Mouse (Mus musculus) megakaryocyte, embryonic 14.5 days (primary cell): ENCODE measurements around the gene Sh2b1. TPM values are rescaled to one million over a fixed set of nuclear protein-coding genes. Genes with fewer than 3 reads are reported as not detected.

ENCODE experiments used
- H3K27me3 ChIP-seq: replicated peaks from 2 replicates; pipeline ENCODE3; 2012; ENCODE audit warnings: inconsistent platforms
- H3K36me3 ChIP-seq: replicated peaks from 2 replicates; pipeline ENCODE3; 2012; ENCODE audit warnings: low read length, inconsistent platforms, mixed read lengths
- H3K4me1 ChIP-seq: 2 replicates; pipeline ENCODE4 v1.6.1; 2012; ENCODE audit warnings: inconsistent platforms
- H3K4me3 ChIP-seq: replicated peaks from 2 replicates; pipeline ENCODE3; 2012; ENCODE audit warnings: moderate library complexity, mild to moderate bottlenecking, inconsistent platforms
- H3K9me3 ChIP-seq: 2 replicates; pipeline ENCODE4 v1.6.1; 2012; ENCODE audit warnings: inconsistent platforms
- FLI1 ChIP-seq: IDR thresholded peaks from 2 replicates; pipeline ENCODE4 v1.6.1; 2012; ENCODE audit warnings: low read length, inconsistent platforms, mixed read lengths
- GATA1 ChIP-seq: IDR thresholded peaks from 3 replicates; pipeline ENCODE4 v1.6.1; 2012; ENCODE audit warnings: mixed read lengths, low read length, inconsistent platforms, borderline replicate concordance
- polyA plus RNA-seq: library from polyadenylated mRNA; stranded (reverse); fragments of >175 nt; gene quantifications from 2 replicates; pipeline ENCODE4 v1.2.3, GENCODE M21; 2012; ENCODE audit warnings: low replicate concordance; ENCODE audit not compliant: insufficient read depth

Gene Sh2b1
- polyA plus RNA-seq, 1 experiment = 94.0 TPM

- Histone ChIP-seq H3K27me3 (no peaks in the 10 kb centered on the region), H3K4me1 (peaks cover 15% of the 10 kb centered on the region; the same call in 1 of the 2 replicates), H3K9me3 (no peaks in the 10 kb centered on the region), H3K4me3 (no peak overlapping the region), H3K36me3 (peaks cover 96% of the 10 kb centered on the region)
- TF ChIP-seq FLI1 (no peak), GATA1 (no peak)
These were observed 30.0 kb downstream of the Sh2b1 start for GRCm38 (mm10) chr7:126445104-126445815.

- TF ChIP-seq GATA1 (no peak), FLI1 (no peak)
- H3K9me3 ChIP-seq = no peaks in the 10 kb centered on the region
- H3K4me3 ChIP-seq = no peak overlapping the region
- H3K36me3 ChIP-seq = peaks cover 96% of the 10 kb centered on the region
- H3K27me3 ChIP-seq = no peaks in the 10 kb centered on the region
- peaks cover 12% of the 10 kb centered on the region; the same call in 1 of the 2 replicates for H3K4me1 ChIP-seq
These were observed 30.7 kb downstream of the Sh2b1 start for GRCm38 (mm10) chr7:126444536-126444935.

GRCm38 (mm10) chr7:126443997-126444396 is 31.2 kb downstream of the Sh2b1 start:
- peaks cover 95% of the 10 kb centered on the region for H3K36me3 ChIP-seq
- no peaks in the 10 kb centered on the region for H3K27me3 ChIP-seq
- H3K9me3 ChIP-seq = no peaks in the 10 kb centered on the region
- peaks cover 12% of the 10 kb centered on the region; the same call in 1 of the 2 replicates for H3K4me1 ChIP-seq
- no peak for TF ChIP-seq GATA1
- no peak for TF ChIP-seq FLI1
- no peak overlapping the region for H3K4me3 ChIP-seq

GRCm38 (mm10) chr7:126440134-126440533 is 35.1 kb downstream of the Sh2b1 start:
- peaks cover 23% of the 10 kb centered on the region for H3K4me1 ChIP-seq

GRCm38 (mm10) chr7:126436851-126437250 is 38.4 kb downstream of the Sh2b1 start:
- Histone ChIP-seq H3K4me3 (peak overlapping the region; percentile 66), H3K36me3 (peaks cover 93% of the 10 kb centered on the region), H3K4me1 (peaks cover 38% of the 10 kb centered on the region), H3K9me3 (no peaks in the 10 kb centered on the region), H3K27me3 (no peaks in the 10 kb centered on the region)
- no peak for TF ChIP-seq GATA1
- TF ChIP-seq FLI1 = no peak

More at GRCm38 (mm10) chr7:126440134-126440533, 35.1 kb downstream of the Sh2b1 start:
- H3K27me3 ChIP-seq = no peaks in the 10 kb centered on the region
- H3K4me3 ChIP-seq = no peak overlapping the region
- peaks cover 95% of the 10 kb centered on the region for H3K36me3 ChIP-seq
- no peaks in the 10 kb centered on the region for H3K9me3 ChIP-seq
- TF ChIP-seq GATA1 (no peak), FLI1 (no peak)

- no peaks in the 10 kb centered on the region for H3K27me3 ChIP-seq
- TF ChIP-seq FLI1 (no peak), GATA1 (no peak)
- H3K4me1 ChIP-seq = peaks cover 48% of the 10 kb centered on the region
- no peaks in the 10 kb centered on the region for H3K9me3 ChIP-seq
- no peak overlapping the region for H3K4me3 ChIP-seq
- H3K36me3 ChIP-seq = peaks cover 92% of the 10 kb centered on the region
These were observed 39.4 kb downstream of the Sh2b1 start for GRCm38 (mm10) chr7:126435801-126436200.

GRCm38 (mm10) chr7:126434726-126435125 is 40.5 kb downstream of the Sh2b1 start:
- peaks cover 59% of the 10 kb centered on the region for H3K4me1 ChIP-seq

GRCm38 (mm10) chr7:126430167-126430566 is 45.1 kb downstream of the Sh2b1 start:
- Histone ChIP-seq H3K4me1 (peaks cover 54% of the 10 kb centered on the region), H3K9me3 (peaks cover 16% of the 10 kb centered on the region), H3K36me3 (peaks cover 63% of the 10 kb centered on the region), H3K4me3 (peak overlapping the region; percentile 96), H3K27me3 (no peaks in the 10 kb centered on the region)
- no peak for TF ChIP-seq FLI1
- no peak for TF ChIP-seq GATA1

More at GRCm38 (mm10) chr7:126434726-126435125, 40.5 kb downstream of the Sh2b1 start:
- Histone ChIP-seq H3K4me3 (no peak overlapping the region), H3K36me3 (peaks cover 89% of the 10 kb centered on the region), H3K9me3 (no peaks in the 10 kb centered on the region), H3K27me3 (no peaks in the 10 kb centered on the region)
- TF ChIP-seq FLI1 (no peak), GATA1 (no peak)

GRCm38 (mm10) chr7:126429503-126429898 is 45.7 kb downstream of the Sh2b1 start:
- peak overlapping the region; percentile 96 for H3K4me3 ChIP-seq
- TF ChIP-seq GATA1 (no peak), FLI1 (no peak)
- H3K4me1 ChIP-seq = peaks cover 54% of the 10 kb centered on the region
- no peaks in the 10 kb centered on the region for H3K27me3 ChIP-seq
- peaks cover 56% of the 10 kb centered on the region for H3K36me3 ChIP-seq
- H3K9me3 ChIP-seq = peaks cover 16% of the 10 kb centered on the region
